Mouse (Mus musculus) spleen, adult 10 weeks (tissue): Measurements from ENCODE around the gene Yy1. TPM values are rescaled to one million over a fixed set of nuclear protein-coding genes. Genes with fewer than 3 reads are reported as not detected.

Source experiments
- polyA plus RNA-seq: library from polyadenylated mRNA; stranded (reverse); fragments of 350-450 nt; fragmentation: Illumina TruSeq; extraction: RNeasy Lipid Tissue Mini Kit (QIAGEN cat#74804); gene quantifications from one replicate; pipeline ENCODE4 v1.2.3, GENCODE M21; 2015; ENCODE audit warnings: low replicate concordance; ENCODE audit not compliant: insufficient read depth

The Yy1 gene
- 67.4 TPM for polyA plus RNA-seq

GRCm38 (mm10) chr12:108792546-108793452, at the start of gene Yy1:
Gene Yy1, plus strand, starts transcription at chr12:108792973.

DNA sequence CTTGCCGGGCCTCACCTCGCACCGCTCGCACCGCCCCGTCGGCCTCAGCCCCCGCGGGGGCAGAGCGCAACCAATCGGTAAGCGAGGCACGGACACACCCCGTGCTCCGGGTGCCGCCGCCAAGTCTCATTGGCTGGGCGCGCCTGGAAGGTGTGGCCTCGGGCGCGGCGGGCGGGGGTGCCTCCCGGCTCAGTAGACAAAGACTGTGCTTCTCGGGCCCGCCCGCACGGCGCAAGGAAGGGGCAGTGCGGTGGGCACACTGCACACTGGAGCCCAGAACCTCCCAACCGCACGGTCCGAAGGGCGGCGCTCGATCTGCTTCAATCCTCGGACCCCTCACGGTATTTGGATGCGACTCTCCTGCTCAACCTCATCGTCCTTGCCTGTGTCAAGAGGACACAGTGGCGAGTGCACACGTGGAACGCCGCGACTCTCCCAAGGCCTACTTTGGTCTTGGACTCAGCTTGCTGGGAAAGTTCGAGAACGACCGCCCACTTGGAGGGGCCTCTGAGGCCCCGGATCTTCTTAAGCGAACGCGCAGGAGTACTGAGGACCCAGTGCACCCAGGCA, 43.2 kb downstream of the Yy1 start, which contains the start of the genes Slc25a29 and Slc25a47:
Gene Slc25a29 (minus strand): TSS at position 44 of the 570 bp plus-strand sequence.
Gene Slc25a47 (plus strand): TSS at position 207 of the 570 bp plus-strand sequence.

Other genes starting within 250 kb of the Yy1 start
- gene Evl, start 238.3 kb upstream of the Yy1 start, polyA plus RNA-seq = 334 TPM
- not detected for gene Degs2, start 90.7 kb upstream of the Yy1 start, polyA plus RNA-seq
- gene Slc25a29, start 42.9 kb downstream of the Yy1 start, polyA plus RNA-seq = 1.9 TPM
- gene Slc25a47, start 43.1 kb downstream of the Yy1 start, polyA plus RNA-seq = 1.4 TPM
- gene Wdr25, start 100.7 kb downstream of the Yy1 start, polyA plus RNA-seq = 2.6 TPM
- gene Wars, start 101.2 kb downstream of the Yy1 start, polyA plus RNA-seq = 33.8 TPM